Mouse (Mus musculus) layer of hippocampus, adult 2 months (tissue): ENCODE results near the gene Pygm. TPM values are rescaled to one million over a fixed set of nuclear protein-coding genes. Genes with fewer than 3 reads are reported as not detected.

ENCODE experiments used
- DNase-seq, 2 experiments: peaks; one replicate each; pipeline ENCODE4 v3.0.0; 2022; ENCODE audit warnings: low spot score in 2 of 2
- H3K27ac ChIP-seq: fragments of 200-600 bp; 2 replicates; pipeline ENCODE4 v1.8.1; 2022
- H3K4me3 ChIP-seq: fragments of 200-600 bp; 2 replicates; pipeline ENCODE4 v1.8.1; 2022; ENCODE audit warnings: mild to moderate bottlenecking
- CTCF ChIP-seq: fragments of 200-600 bp; conservative IDR thresholded peaks from 2 replicates; pipeline ENCODE4 v1.8.1; 2022; ENCODE audit warnings: antibody characterized with exemption, mild to moderate bottlenecking, moderate library complexity
- total RNA-seq, 2 experiments: library from RNA; stranded (reverse); gene quantifications; 2 replicates each; pipeline ENCODE4 v1.2.3; 2021

Gene Pygm
- total RNA-seq, 2 experiments from 2014 or later: 13.0 to 18.8 TPM

GRCm38 (mm10) chr19:6343066-6343925 lies 40.9 kb upstream of the Pygm start:
- TF ChIP-seq CTCF: no peak; the same call in none of the 2 replicates
- DNase-seq: no peak

GRCm38 (mm10) chr19:6343996-6344395 lies 40.2 kb upstream of the Pygm start:
- TF ChIP-seq CTCF: no peak
- no peak overlapping the region for H3K27ac ChIP-seq
- no peak for DNase-seq
- H3K4me3 ChIP-seq: no peak overlapping the region

More at GRCm38 (mm10) chr19:6343066-6343925, 40.9 kb upstream of the Pygm start:
- Histone ChIP-seq H3K4me3 (no peak overlapping the region), H3K27ac (no peak overlapping the region)

DNA sequence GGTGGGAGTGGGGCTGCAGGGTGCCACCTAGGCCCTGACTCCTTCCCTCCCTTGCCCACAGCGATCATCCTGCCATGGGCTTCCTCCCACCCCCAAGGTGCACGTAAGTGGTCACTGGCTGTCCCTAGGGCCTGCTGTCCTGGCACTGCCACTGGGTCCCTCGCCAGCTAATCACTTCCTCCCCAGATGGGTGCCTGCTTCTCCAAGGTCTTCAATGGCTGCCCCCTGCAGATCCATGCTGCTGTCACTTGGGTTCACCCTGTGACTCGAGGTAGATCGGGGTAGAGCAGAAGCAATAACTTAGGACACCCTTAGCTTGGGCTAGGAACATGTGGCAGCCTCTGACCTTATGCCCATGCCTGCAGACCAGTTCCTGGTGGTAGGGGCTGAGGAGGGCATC lies 38.2 kb upstream of the Pygm start:
- no peak for DNase-seq
- TF ChIP-seq CTCF: no peak
- no peak overlapping the region for H3K27ac ChIP-seq
- H3K4me3 ChIP-seq: no peak overlapping the region

- no peak overlapping the region for H3K4me3 ChIP-seq
- H3K27ac ChIP-seq: no peak overlapping the region
- TF ChIP-seq CTCF: no peak
- no peak for DNase-seq
Observed at GRCm38 (mm10) chr19:6346661-6347060, 37.5 kb upstream of the Pygm start.

GRCm38 (mm10) chr19:6347615-6348014 lies 36.6 kb upstream of the Pygm start:
- no peak for TF ChIP-seq CTCF
- Histone ChIP-seq H3K27ac (no peak overlapping the region), H3K4me3 (no peak overlapping the region)
- no peak for DNase-seq

DNA sequence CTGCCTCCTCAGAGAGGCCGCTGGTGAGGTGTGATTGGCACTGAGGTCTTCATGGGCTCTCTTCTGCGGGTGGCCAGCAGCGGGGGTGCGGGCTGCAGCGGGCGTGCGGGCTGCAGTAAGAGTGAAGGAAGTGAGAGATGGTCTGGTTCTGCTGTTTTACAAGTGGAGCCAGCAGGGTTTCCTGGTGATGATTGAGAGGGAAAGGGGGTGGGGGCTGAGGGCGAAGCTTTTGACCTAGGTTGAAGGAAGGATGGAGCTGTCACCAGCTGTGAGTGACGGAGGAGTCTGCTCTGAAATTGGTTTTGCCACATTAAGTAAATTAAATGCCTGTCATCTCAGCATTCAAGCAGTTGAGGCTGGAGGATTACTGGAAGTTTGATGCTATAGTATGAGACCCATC lies 35.5 kb upstream of the Pygm start:
- no peak for TF ChIP-seq CTCF
- H3K27ac ChIP-seq: peak overlapping the region; percentile 36; the same call in 1 of the 2 replicates
- H3K4me3 ChIP-seq: no peak overlapping the region
- DNase-seq: no peak

DNA sequence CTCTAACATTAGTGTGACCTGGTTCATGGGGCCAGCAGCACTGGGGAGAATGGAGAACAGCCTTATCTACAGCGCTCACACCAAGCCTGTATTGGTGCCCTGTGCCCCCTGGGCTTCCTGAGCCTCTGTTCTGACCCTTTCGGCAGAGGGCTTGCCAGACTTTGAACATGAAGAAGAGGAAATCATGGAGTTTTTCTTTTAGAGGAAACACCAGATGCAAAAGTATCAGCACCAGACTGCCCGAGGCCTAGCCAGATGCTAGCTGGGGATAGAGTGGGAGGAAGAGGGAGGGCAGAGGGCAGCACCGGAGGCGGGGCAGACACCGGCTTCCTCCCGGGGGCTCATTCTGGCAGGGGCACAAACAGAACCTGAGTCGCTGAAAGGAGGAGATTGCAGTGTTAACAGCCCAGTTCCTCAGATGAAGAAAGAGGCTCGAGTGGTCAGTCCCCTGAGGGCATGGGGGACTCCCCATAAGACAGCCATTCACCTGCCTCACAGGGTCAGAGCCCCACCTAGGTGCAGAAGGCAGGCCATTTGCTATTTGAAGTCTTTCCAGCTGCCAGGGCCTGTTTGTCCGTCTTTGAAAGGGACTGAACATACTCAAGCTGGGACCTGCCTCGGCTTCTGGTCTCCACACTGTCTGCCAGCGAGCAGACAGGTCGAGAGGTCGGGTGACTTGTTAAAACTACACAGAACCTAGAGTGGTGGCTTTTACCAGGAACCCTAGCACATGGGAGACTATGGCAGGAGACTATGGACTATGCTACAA lies 34.8 kb upstream of the Pygm start:
- TF ChIP-seq CTCF: no peak
- no peak overlapping the region for H3K4me3 ChIP-seq
- no peak for DNase-seq
- H3K27ac ChIP-seq: peak overlapping the region; percentile 40; the same call in 1 of the 2 replicates

DNA sequence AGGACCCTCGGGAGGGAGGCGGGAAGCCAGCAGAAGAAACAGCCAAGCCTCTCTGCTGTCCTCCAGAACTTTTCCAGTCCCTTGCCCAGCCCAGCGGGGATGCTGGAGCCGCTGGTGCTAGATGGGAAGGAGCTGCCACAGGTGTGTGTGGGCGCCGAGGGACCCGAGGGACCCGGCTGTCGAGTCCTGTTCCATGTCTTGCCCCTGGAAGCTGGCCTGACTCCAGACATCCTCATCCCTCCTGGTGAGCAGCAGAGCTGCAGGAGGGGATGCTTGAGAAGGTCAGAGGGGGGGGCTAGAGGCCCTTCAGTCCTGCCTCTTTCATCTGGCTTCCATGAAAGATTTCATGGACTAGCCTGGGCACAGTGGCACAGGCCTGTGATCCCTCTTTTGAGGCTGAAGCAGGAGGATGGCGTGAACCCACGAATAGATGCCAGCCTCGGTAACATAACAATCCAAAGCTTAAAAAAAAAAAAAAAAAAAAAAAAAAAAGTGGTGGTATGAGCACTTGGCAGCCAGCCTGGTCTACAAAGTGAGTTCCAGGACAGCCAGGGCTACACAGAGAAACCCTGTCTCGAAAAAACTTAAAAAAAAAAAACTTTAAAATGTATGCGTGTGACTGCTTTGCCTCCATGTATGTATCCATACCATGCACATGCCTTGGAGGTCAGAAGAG lies 32.6 kb upstream of the Pygm start:
- DNase-seq: no peak
- no peak for TF ChIP-seq CTCF
- Histone ChIP-seq H3K27ac (no peak overlapping the region), H3K4me3 (no peak overlapping the region)

DNA sequence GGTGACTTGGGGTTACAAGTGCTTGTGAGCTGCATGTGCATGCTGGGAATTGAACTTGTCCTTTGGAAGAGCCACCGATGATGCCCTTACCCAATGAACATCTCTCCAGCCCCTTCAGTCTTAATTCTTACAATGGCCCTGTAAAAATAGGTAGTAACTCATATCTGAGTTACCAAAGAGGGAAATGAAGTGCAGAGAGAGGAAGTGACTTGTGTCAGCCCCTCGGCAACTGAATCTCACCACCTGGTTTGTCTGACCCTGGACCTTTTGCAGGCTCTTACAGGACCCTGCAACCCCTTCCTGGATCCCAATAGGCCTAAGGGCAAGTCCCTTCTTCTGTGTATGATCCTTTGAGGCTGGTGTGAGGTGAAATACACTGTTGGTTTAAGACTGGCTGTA lies 32.1 kb upstream of the Pygm start:
- H3K27ac ChIP-seq: no peak overlapping the region
- H3K4me3 ChIP-seq: no peak overlapping the region
- TF ChIP-seq CTCF: no peak
- no peak for DNase-seq

DNA sequence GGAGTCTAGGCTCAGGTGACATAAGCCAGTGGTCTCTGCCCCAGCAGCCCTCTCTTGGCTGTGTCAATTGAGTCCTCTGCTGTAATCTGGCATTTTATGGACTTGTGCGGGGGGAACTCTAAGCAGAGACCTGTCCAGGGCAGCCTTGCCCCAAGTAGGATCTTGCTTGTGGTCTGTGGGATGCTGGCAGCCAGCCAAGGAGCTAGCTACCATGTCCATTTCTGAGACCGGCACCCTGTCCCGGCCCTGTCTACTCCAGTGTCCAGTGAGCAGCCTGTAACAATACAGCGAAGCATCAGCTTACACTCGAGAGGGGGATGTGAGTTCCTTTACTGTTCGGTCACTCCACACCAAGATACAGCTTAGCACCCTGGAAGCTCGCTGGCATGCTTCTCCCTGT lies 30.2 kb upstream of the Pygm start:
- no peak for TF ChIP-seq CTCF
- Histone ChIP-seq H3K4me3 (no peak overlapping the region), H3K27ac (no peak overlapping the region)
- no peak for DNase-seq

- Histone ChIP-seq H3K27ac (no peak overlapping the region), H3K4me3 (no peak overlapping the region)
- DNase-seq: no peak
- TF ChIP-seq CTCF: no peak
Observed at GRCm38 (mm10) chr19:6361291-6361690, 22.9 kb upstream of the Pygm start.

DNA sequence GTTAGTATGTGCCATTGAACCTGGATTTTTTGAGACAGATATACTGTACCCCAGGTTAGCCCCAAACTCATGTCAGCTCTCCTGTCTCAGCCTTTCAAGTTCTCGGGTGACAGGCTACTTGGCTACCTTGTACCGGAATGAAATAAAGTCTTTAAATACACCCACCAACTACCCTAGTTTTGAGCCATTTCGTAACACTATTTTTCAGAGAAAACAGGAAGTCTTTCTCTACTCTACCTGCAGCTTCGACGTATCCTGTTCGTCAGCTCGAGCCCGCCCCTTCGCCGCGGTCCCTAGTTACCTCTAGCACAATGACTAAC lies 21.1 kb upstream of the Pygm start:
- DNase-seq: no peak
- no peak for TF ChIP-seq CTCF
- H3K4me3 ChIP-seq: peak overlapping the region; percentile 59
- H3K27ac ChIP-seq: peak overlapping the region; percentile 99
